Mouse (Mus musculus) limb, embryonic 14.5 days (tissue): ENCODE measurements at regions not wholly inside any gene's neighbourhood (a gene's known extent, or its start where the extent isn't known, plus 50 kb on each side); places are given as distances from the start of the nearest gene placed in this dataset.

Experiments used
- ATAC-seq: fragments of 200-750 bp; cut with Nextera tagmentation; 2 replicates; pipeline ENCODE4 v1.8.0; 2017; ENCODE audit warnings: low read depth, moderate number of reproducible peaks, moderate TSS enrichment; ENCODE audit not compliant: low FRiP score
- DNase-seq: peaks from one replicate; pipeline ENCODE4 v3.0.0-alpha.2; 2015; ENCODE audit warnings: low spot score
- H3K27ac ChIP-seq: fragments of 300-500 bp; sonication (generic); replicated peaks from 2 replicates; pipeline ENCODE4 v1.5.1; 2014; ENCODE audit warnings: low read depth, mild to moderate bottlenecking, low read length, moderate library complexity, mixed read lengths
- H3K27me3 ChIP-seq: fragments of 300-500 bp; sonication (generic); 2 replicates; pipeline ENCODE4 v1.6.1; 2014; ENCODE audit warnings: low read length, mixed read lengths; ENCODE audit not compliant: control insufficient read depth, insufficient read depth
- H3K36me3 ChIP-seq: fragments of 300-500 bp; sonication (generic); 2 replicates; pipeline ENCODE4 v1.6.1; 2014; ENCODE audit warnings: mild to moderate bottlenecking, low read length, moderate library complexity, mixed read lengths; ENCODE audit not compliant: control insufficient read depth, insufficient read depth
- H3K4me1 ChIP-seq: fragments of 300-500 bp; sonication (generic); 2 replicates; pipeline ENCODE4 v1.6.1; 2014; ENCODE audit warnings: antibody characterized with exemption, low read length, mixed read lengths; ENCODE audit not compliant: control insufficient read depth, insufficient read depth
- H3K4me2 ChIP-seq: fragments of 300-500 bp; sonication (generic); replicated peaks from 2 replicates; pipeline ENCODE4 v1.6.1; 2014; ENCODE audit warnings: low read depth, mild to moderate bottlenecking, low read length, moderate library complexity; ENCODE audit not compliant: severe bottlenecking
- H3K4me3 ChIP-seq: fragments of 300-500 bp; sonication (generic); replicated peaks from 2 replicates; pipeline ENCODE4 v1.5.1; 2014; ENCODE audit warnings: low read length
- H3K9ac ChIP-seq: fragments of 300-500 bp; sonication (generic); 2 replicates; pipeline ENCODE4 v1.6.1; 2014; ENCODE audit warnings: mild to moderate bottlenecking, low read depth, low read length, moderate library complexity; ENCODE audit not compliant: severe bottlenecking
- H3K9me3 ChIP-seq: fragments of 300-500 bp; sonication (generic); 2 replicates; pipeline ENCODE4 v1.6.1; 2016; ENCODE audit warnings: low read length; ENCODE audit not compliant: control insufficient read depth
- POLR2A ChIP-seq: fragments of 200-500 bp; IDR thresholded peaks from 2 replicates; pipeline ENCODE4 v1.8.0; 2012; ENCODE audit warnings: inconsistent platforms, mild to moderate bottlenecking, moderate library complexity, borderline replicate concordance; ENCODE audit not compliant: insufficient read depth, insufficient read length; ENCODE audit errors: extremely low read depth
- whole genome bisulfite sequencing: fragments of 180-500 bp; shearing (Covaris S2); extraction: QIAGEN DNeasy Blood & Tissue Kit; methylation state at CpG from one replicate; pipeline ENCODE4 v1.1.7; 2014; 5-methylcytosine and 5-hydroxymethylcytosine counted together

DNA sequence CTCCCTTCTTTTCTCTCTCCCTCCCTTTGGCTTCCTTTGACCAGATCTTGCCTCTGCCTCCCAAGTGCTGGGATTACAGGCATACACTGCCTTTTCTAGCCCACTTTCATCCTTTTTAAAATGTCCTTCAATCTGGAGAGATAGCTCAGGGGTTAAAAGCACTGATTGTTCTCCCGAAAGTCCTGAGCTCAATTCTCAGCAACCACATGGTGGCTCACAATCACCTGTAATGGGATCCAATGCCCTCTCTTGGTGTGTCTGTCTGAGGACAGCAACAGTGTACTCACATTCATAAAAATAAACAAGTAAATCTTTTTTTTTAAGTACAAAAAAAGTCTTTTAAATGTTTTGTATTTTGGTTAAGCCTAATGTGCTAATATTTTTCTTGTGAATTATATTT, 158.4 kb upstream of the Rpl34 start:
- TF ChIP-seq POLR2A: no peak
- H3K9ac ChIP-seq: no peak overlapping the region
- no peaks in the 10 kb centered on the region for H3K9me3 ChIP-seq
- no peaks in the 10 kb centered on the region for H3K27me3 ChIP-seq
- 0 out of 2 replicates have a peak, but pooled peaks cover 5% of the 10 kb centered on the region for H3K4me1 ChIP-seq
- DNase-seq (no peak), ATAC-seq (no peak)
- 76% methylated on average over 1 of the region's 1 CpGs for WGBS
- no peak overlapping the region for H3K4me2 ChIP-seq
- no peak overlapping the region for H3K27ac ChIP-seq
- no peak overlapping the region for H3K4me3 ChIP-seq
- no peaks in the 10 kb centered on the region for H3K36me3 ChIP-seq

- Histone ChIP-seq H3K9me3 (no peaks in the 10 kb centered on the region), H3K27me3 (no peaks in the 10 kb centered on the region), H3K27ac (no peak overlapping the region), H3K4me3 (no peak overlapping the region), H3K4me2 (no peak overlapping the region), H3K9ac (no peak overlapping the region), H3K4me1 (0 out of 2 replicates have a peak, but pooled peaks cover 5% of the 10 kb centered on the region), H3K36me3 (no peaks in the 10 kb centered on the region)
- DNase-seq (no peak), ATAC-seq (no peak)
- no peak for TF ChIP-seq POLR2A
- WGBS: 60% methylated on average over 3 of the region's 3 CpGs
Observed at GRCm38 (mm10) chr3:130887540-130888312, 157.5 kb upstream of the Rpl34 start.

DNA sequence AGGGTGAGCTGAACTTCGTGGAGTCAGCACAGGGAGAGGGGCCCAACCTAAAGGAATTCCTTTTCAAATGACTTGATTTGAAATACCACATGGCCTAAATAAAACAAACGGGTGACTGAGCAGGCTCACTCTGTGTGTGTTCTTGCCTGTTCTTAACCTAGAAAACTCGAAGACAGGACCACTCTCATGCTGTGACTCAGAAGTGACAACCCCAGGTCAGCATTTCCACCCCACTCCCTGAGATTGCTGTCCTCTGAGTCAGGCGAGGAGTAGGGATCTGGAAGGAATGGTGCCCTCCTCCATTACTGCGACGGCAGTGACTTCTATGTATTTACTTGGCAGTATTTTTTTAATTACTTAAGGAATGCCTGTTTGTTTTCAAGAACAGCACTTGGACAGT, 155.8 kb upstream of the Rpl34 start:
- no peak overlapping the region for H3K27ac ChIP-seq
- H3K27me3 ChIP-seq: no peaks in the 10 kb centered on the region
- no peak for DNase-seq
- TF ChIP-seq POLR2A: no peak
- H3K4me2 ChIP-seq: no peak overlapping the region
- 23% methylated on average over 6 of the region's 6 CpGs for WGBS
- H3K4me3 ChIP-seq: no peak overlapping the region
- ATAC-seq: no peak
- 0 out of 2 replicates have a peak, but pooled peaks cover 5% of the 10 kb centered on the region for H3K4me1 ChIP-seq
- H3K36me3 ChIP-seq: no peaks in the 10 kb centered on the region
- H3K9ac ChIP-seq: no peak overlapping the region
- H3K9me3 ChIP-seq: no peaks in the 10 kb centered on the region

DNA sequence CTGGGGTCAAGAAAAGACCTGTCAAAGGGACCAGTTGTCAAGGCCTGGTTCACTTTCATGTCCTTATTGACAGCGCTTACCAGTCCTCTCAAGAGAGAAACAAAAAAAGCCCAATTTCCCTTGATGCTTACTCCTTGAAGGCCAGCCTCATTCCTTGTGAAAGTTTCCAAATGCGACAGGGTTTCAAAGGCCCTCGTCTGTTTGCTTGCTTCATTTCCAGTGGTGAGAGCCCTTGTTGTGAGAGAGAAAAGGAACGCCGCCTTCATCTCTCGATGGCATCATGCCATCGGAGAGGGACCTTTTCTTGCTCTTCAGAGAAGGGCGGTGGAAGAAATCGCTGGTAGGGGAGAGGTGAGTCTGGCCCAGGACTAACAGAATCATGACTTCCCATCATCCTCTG, 154.2 kb upstream of the Rpl34 start:
- DNase-seq (no peak), ATAC-seq (no peak)
- no peak overlapping the region for H3K4me2 ChIP-seq
- no peak overlapping the region for H3K9ac ChIP-seq
- H3K27me3 ChIP-seq: no peaks in the 10 kb centered on the region
- H3K36me3 ChIP-seq: no peaks in the 10 kb centered on the region
- no peak overlapping the region for H3K4me3 ChIP-seq
- 0 out of 2 replicates have a peak, but pooled peaks cover 5% of the 10 kb centered on the region for H3K4me1 ChIP-seq
- no peak for TF ChIP-seq POLR2A
- 76% methylated on average over 9 of the region's 9 CpGs for WGBS
- no peaks in the 10 kb centered on the region for H3K9me3 ChIP-seq
- H3K27ac ChIP-seq: no peak overlapping the region

GRCm38 (mm10) chr3:130883928-130884327, 153.7 kb upstream of the Rpl34 start:
- no peak for ATAC-seq
- WGBS: 37% methylated on average over 4 of the region's 4 CpGs

More at GRCm38 (mm10) chr3:130883928-130884327, 153.7 kb upstream of the Rpl34 start:
- H3K27ac ChIP-seq: no peak overlapping the region
- no peak overlapping the region for H3K9ac ChIP-seq
- no peak overlapping the region for H3K4me2 ChIP-seq
- TF ChIP-seq POLR2A: no peak
- H3K9me3 ChIP-seq: no peaks in the 10 kb centered on the region
- DNase-seq: no peak
- H3K4me1 ChIP-seq: 0 out of 2 replicates have a peak, but pooled peaks cover 5% of the 10 kb centered on the region
- no peak overlapping the region for H3K4me3 ChIP-seq
- H3K36me3 ChIP-seq: no peaks in the 10 kb centered on the region
- no peaks in the 10 kb centered on the region for H3K27me3 ChIP-seq
